In the genomic region with DNA sequence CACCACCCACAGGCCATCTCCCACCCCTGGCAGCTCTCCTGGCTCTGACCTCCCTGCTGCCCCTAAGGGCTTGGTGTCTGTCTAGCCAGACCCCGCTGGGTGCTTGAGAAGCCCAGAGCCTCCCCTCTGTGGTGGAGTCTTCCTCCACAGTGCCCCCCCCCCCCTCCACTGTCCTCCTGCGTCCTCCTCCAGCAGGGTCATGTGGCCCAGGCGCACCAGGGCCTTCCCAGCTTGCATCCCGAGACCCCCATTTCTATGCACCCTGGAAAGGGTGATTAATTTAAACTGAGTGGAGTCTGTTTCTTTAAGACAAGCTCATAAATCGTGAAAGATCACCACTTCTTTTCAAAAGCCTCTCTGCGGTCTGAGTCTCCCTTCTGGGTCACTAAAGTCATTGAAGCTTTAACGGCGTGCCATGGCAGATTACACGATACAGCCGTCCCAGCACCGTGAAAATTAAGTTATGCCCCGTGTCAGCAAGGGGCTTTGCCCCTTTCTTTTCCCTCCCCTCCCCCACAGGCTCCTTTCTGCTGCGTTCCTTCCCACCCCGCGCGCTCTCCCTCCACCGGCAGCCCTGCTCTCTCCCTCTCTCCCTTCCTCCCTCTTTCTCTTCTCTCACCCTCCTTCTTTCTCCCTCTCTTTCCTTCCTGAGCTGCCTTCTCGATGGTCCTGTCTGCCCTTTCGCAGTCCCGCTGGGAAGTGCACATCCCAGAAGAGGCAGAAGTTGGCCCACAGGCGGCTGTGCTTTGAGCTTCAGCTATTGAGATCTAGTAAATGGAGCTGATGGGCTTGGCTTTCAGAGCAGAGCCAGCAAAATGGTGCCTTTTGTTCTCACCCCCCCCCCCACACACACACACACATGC, we compare ENCODE assay signal across 9 mouse cellular contexts. TPM values are rescaled to one million over a fixed set of nuclear protein-coding genes. Genes with fewer than 3 reads are reported as not detected.
DNase-seq lines count a peak whose midpoint lies in the region; TF ChIP-seq lines count a peak whose summit lies in the region.
"Had no signal": no experiment of that assay in that cellular context is flagged by ENCODE, and none has a peak within 500 bp of the region (broad histone marks: within the 10 kb centered on the region; RNA-seq: fewer than 3 reads in every experiment).

No protein-coding gene starts in this region.

- H3K4me1 ChIP-seq in hindbrain, embryonic 10.5 days (replicated peaks), result peaks cover 50% of the 10 kb centered on the region
- H3K4me1 ChIP-seq: liver, embryonic 15.5 days had no signal

- peaks cover 11% of the 10 kb centered on the region for H3K9me3 ChIP-seq in hindbrain, embryonic 10.5 days
- H3K9me3 ChIP-seq: liver, embryonic 15.5 days had no signal

- H3K36me3 ChIP-seq in hindbrain, embryonic 10.5 days, result 0 out of 2 replicates have a peak, but pooled peaks cover 5% of the 10 kb centered on the region
- H3K36me3 ChIP-seq: liver, embryonic 15.5 days had no signal

- peak overlapping the region; percentile 96 for H3K27ac ChIP-seq in hindbrain, embryonic 10.5 days
- H3K27ac ChIP-seq: liver, embryonic 15.5 days had no signal

- peak; percentile 26 for DNase-seq in adrenal gland, adult 2 months
- no peak for DNase-seq in adrenal gland, postnatal 4 days (ENCODE audit: low spot score in 2 of 2)
- DNase-seq in brain, embryonic 14.5 days (ENCODE audit: low read depth), result peak; percentile 76
- peak; percentile 83 for DNase-seq in hindbrain, embryonic 10.5 days (ENCODE audit: low spot score)
- DNase-seq in mesoderm, embryonic 11.5 days (ENCODE audit: low read depth, low spot score), result peak; percentile 91
- DNase-seq in B cell, adult 2 months, result no peak
- no peak for DNase-seq in cerebellum, adult 8-10 months
- DNase-seq in frontal cortex, postnatal 36 days (ENCODE audit: low spot score in 2 of 2), result no peak

- no peak for TF ChIP-seq POLR2A in brain, embryonic 14.5 days (IDR thresholded peaks at IDR 0.05; ENCODE audit: borderline replicate concordance, extremely low read depth, insufficient read depth, insufficient read length, poor library complexity, severe bottlenecking)

- no peak for TF ChIP-seq CTCF in brain, embryonic 14.5 days (IDR thresholded peaks at IDR 0.05; ENCODE audit: borderline replicate concordance, extremely low read depth, insufficient read depth, insufficient read length)

- WGBS in hindbrain, embryonic 10.5 days, result under 1% methylated on average over 21 of the region's 21 CpGs

- H3K27me3 ChIP-seq in hindbrain, embryonic 10.5 days (ENCODE audit: insufficient read depth, poor library complexity, severe bottlenecking), result peaks cover 14% of the 10 kb centered on the region

- H3K4me3 ChIP-seq in hindbrain, embryonic 10.5 days, result peak overlapping the region; percentile 50
- H3K4me3 ChIP-seq: liver, embryonic 15.5 days had no signal

RNA-seq across cellular contexts. Expression of a gene that starts 29.9 kb away (rescaled TPM):
- total RNA-seq in adrenal gland, adult 2 months (2021), result 10 to 100 TPM; 22.2 to 63.7 TPM
- 267 and 268 TPM in 2 replicates for polyA plus RNA-seq in adrenal gland, adult 2 months (2012; rRNA removed)
- 10 to 100 TPM; 86.7 to 87.7 TPM for total RNA-seq in adrenal gland, postnatal 4 days (2021)
- 45.2 and 64.4 TPM in 2 replicates for polyA plus RNA-seq in brain, embryonic 14.5 days (2012; rRNA removed)
- 78.7 and 97.1 TPM in 2 replicates for polyA plus RNA-seq in hindbrain, embryonic 10.5 days (2016; fragmentation: Nextera tagmentation; extraction: Ambion mirVana)

Comparison
In these comparisons a context has a peak if more than half of its experiments do, and no peak if none do; other contexts are left out.
1. DNase-seq: peak in adrenal gland, adult 2 months (single experiment), brain, embryonic 14.5 days (single experiment), hindbrain, embryonic 10.5 days (single experiment) and mesoderm, embryonic 11.5 days (single experiment); none in adrenal gland, postnatal 4 days (0 of 2), B cell, adult 2 months (0 of 2), cerebellum, adult 8-10 months (single experiment) and frontal cortex, postnatal 36 days (0 of 2).